ENCODE assay signal across 26 mouse cellular contexts in genomic region chr17:47328552-47329343, GRCm38 (mm10). TPM values are rescaled to one million over a fixed set of nuclear protein-coding genes. Genes with fewer than 3 reads are reported as not detected.
DNase-seq lines count a peak whose midpoint lies in the region; ATAC-seq and TF ChIP-seq lines count a peak whose summit lies in the region.
"Had no signal": no experiment of that assay in that cellular context is flagged by ENCODE, and none has a peak within 500 bp of the region (broad histone marks: within the 10 kb centered on the region; RNA-seq: fewer than 3 reads in every experiment).

No protein-coding gene starts in this region.

- H3K4me3 ChIP-seq in heart, postnatal 0 days (ENCODE audit: low read depth, low read length): no peak overlapping the region
- no peak overlapping the region for H3K4me3 ChIP-seq in kidney, postnatal 0 days (replicated peaks; ENCODE audit: low read depth, low read length)
- no peak overlapping the region for H3K4me3 ChIP-seq in stomach, postnatal 0 days (ENCODE audit: low read depth, low read length)
- H3K4me3 ChIP-seq: embryonic facial prominence, embryonic 13.5 days; erythroblast, embryonic 14.5 days; forebrain, embryonic 12.5 days; heart, embryonic 15.5 days; layer of hippocampus, adult 2 months; liver, embryonic 13.5 days; megakaryocyte, embryonic 14.5 days; midbrain, embryonic 13.5 days had no signal

- H3K9ac ChIP-seq in heart, postnatal 0 days (replicated peaks; ENCODE audit: low read depth, low read length): no peak overlapping the region
- no peak overlapping the region for H3K9ac ChIP-seq in kidney, postnatal 0 days (ENCODE audit: low read depth, low read length)
- no peak overlapping the region for H3K9ac ChIP-seq in stomach, postnatal 0 days (ENCODE audit: low read length)
- H3K9ac ChIP-seq: embryonic facial prominence, embryonic 13.5 days; forebrain, embryonic 12.5 days; heart, embryonic 15.5 days; hindbrain, embryonic 14.5 days; liver, embryonic 13.5 days; lung, embryonic 14.5 days; midbrain, embryonic 13.5 days had no signal

- intact Hi-C loops in heart, postnatal 25 days (cut with DNase I): no loop called here

- no peak overlapping the region for H3K4me2 ChIP-seq in heart, postnatal 0 days (ENCODE audit: low read depth, low read length)
- H3K4me2 ChIP-seq in kidney, postnatal 0 days (ENCODE audit: low read length): no peak overlapping the region
- H3K4me2 ChIP-seq in stomach, postnatal 0 days (replicated peaks; ENCODE audit: low read depth): no peak overlapping the region
- H3K4me2 ChIP-seq: embryonic facial prominence, embryonic 13.5 days; forebrain, embryonic 12.5 days; heart, embryonic 15.5 days; hindbrain, embryonic 14.5 days; liver, embryonic 13.5 days; lung, embryonic 14.5 days; midbrain, embryonic 13.5 days had no signal

- no peaks in the 10 kb centered on the region for H3K4me1 ChIP-seq in heart, postnatal 0 days (ENCODE audit: control insufficient read depth, insufficient read depth)
- no peaks in the 10 kb centered on the region for H3K4me1 ChIP-seq in kidney, postnatal 0 days (replicated peaks; ENCODE audit: insufficient read depth, low read length)
- no peaks in the 10 kb centered on the region for H3K4me1 ChIP-seq in stomach, postnatal 0 days (replicated peaks; ENCODE audit: control insufficient read depth, insufficient read depth)

- H3K27me3 ChIP-seq in heart, postnatal 0 days (ENCODE audit: control insufficient read depth, insufficient read depth, low read length): no peaks in the 10 kb centered on the region
- H3K27me3 ChIP-seq in kidney, postnatal 0 days (ENCODE audit: insufficient read depth, low read length): no peaks in the 10 kb centered on the region
- H3K27me3 ChIP-seq in stomach, postnatal 0 days (ENCODE audit: control insufficient read depth, insufficient read depth, low read length): no peaks in the 10 kb centered on the region
- H3K27me3 ChIP-seq: embryonic facial prominence, embryonic 13.5 days; heart, embryonic 15.5 days; liver, embryonic 13.5 days; megakaryocyte, embryonic 14.5 days; midbrain, embryonic 13.5 days had no signal

- peaks cover 49% of the 10 kb centered on the region for H3K36me3 ChIP-seq in heart, postnatal 0 days (replicated peaks; ENCODE audit: control insufficient read depth, insufficient read depth, low read length)
- peaks cover 21% of the 10 kb centered on the region for H3K36me3 ChIP-seq in kidney, postnatal 0 days (ENCODE audit: insufficient read depth, low read length)
- peaks cover 18% of the 10 kb centered on the region; the same call in 1 of the 2 replicates for H3K36me3 ChIP-seq in stomach, postnatal 0 days (ENCODE audit: control insufficient read depth, insufficient read depth, low read length)
- H3K36me3 ChIP-seq: liver, embryonic 13.5 days had no signal

- DNase-seq in heart, postnatal 0 days (ENCODE audit: low spot score): no peak
- no peak for DNase-seq in heart, postnatal 25 days (ENCODE audit: low spot score)
- peak; percentile 66 for DNase-seq in kidney, postnatal 0 days (ENCODE audit: low spot score)
- no peak for DNase-seq in kidney, adult 9 months
- DNase-seq in ZHBTc4 (ENCODE audit: low read depth, low spot score): peak; percentile 16
- no peak for DNase-seq in stomach, postnatal 0 days (ENCODE audit: low spot score)
- no peak for DNase-seq in thymus, postnatal 36 days
- DNase-seq: adrenal gland, adult 8-10 months; cerebellum, adult 2 months; cerebellum, postnatal 36 days; gastrocnemius, postnatal 25 days; layer of hippocampus, postnatal 36 days; liver, embryonic 13.5 days; thymus, adult 2 months had no signal

- H3K27ac ChIP-seq in heart, postnatal 0 days (ENCODE audit: low read depth): no peak overlapping the region
- H3K27ac ChIP-seq in kidney, postnatal 0 days: no peak overlapping the region
- no peak overlapping the region for H3K27ac ChIP-seq in stomach, postnatal 0 days (replicated peaks)
- H3K27ac ChIP-seq: embryonic facial prominence, embryonic 13.5 days; forebrain, embryonic 12.5 days; heart, embryonic 15.5 days; hindbrain, embryonic 14.5 days; layer of hippocampus, adult 2 months; liver, embryonic 13.5 days; midbrain, embryonic 13.5 days had no signal

- no peaks in the 10 kb centered on the region for H3K9me3 ChIP-seq in heart, postnatal 0 days (replicated peaks; ENCODE audit: control insufficient read depth, low read length)
- H3K9me3 ChIP-seq in kidney, postnatal 0 days (replicated peaks; ENCODE audit: low read length): no peaks in the 10 kb centered on the region
- H3K9me3 ChIP-seq in stomach, postnatal 0 days (ENCODE audit: control insufficient read depth, low read length): no peaks in the 10 kb centered on the region
- H3K9me3 ChIP-seq: embryonic facial prominence, embryonic 13.5 days; forebrain, embryonic 12.5 days; heart, embryonic 15.5 days; liver, embryonic 13.5 days; megakaryocyte, embryonic 14.5 days; midbrain, embryonic 13.5 days had no signal

- TF ChIP-seq CTCF in heart, postnatal 0 days (IDR thresholded peaks at IDR 0.05; ENCODE audit: low read depth): no peak
- TF ChIP-seq CTCF in kidney, postnatal 0 days (IDR thresholded peaks at IDR 0.05; ENCODE audit: low read depth): no peak
- no peak for TF ChIP-seq CTCF in stomach, postnatal 0 days (IDR thresholded peaks at IDR 0.05; ENCODE audit: low read depth)

- 77% methylated on average over 26 of the region's 26 CpGs for WGBS in heart, postnatal 0 days
- WGBS in kidney, postnatal 0 days: 79% methylated on average over 26 of the region's 26 CpGs
- WGBS in stomach, postnatal 0 days: 67% methylated on average over 26 of the region's 26 CpGs

- peak; percentile 22; the same call in 1 of the 2 replicates for ATAC-seq in heart, postnatal 0 days (ENCODE audit: insufficient read depth, low read depth)
- ATAC-seq in kidney, postnatal 0 days (replicated peaks; ENCODE audit: low FRiP score, low read depth): 0 out of 2 replicates have a peak, but pooled peaks have one; percentile 47
- ATAC-seq in stomach, postnatal 0 days (ENCODE audit: low FRiP score, low TSS enrichment): peak; percentile 46; the same call in 1 of the 2 replicates
- ATAC-seq: CD4-positive, CD25-positive, alpha-beta regulatory T cell, adult 4 months; inflammation-experienced regulatory T-cells, adult 6 months; midbrain, embryonic 13.5 days had no signal

- no peak for TF ChIP-seq EP300 in heart, postnatal 0 days (IDR thresholded peaks at IDR 0.05; ENCODE audit: low read depth)
- no peak for TF ChIP-seq EP300 in stomach, postnatal 0 days (optimal IDR thresholded peaks at IDR 0.05)

RNA-seq across cellular contexts. Expression of gene Mrps10, which starts 39.9 kb away (rescaled TPM):
- 28.5 and 34.9 TPM in 2 replicates for total RNA-seq in heart, postnatal 0 days (2014; rRNA removed; ENCODE audit: low replicate concordance)
- 81.7 and 87.3 TPM in 2 replicates for polyA plus RNA-seq in heart, postnatal 0 days (2015; fragmentation: Nextera tagmentation; extraction: Ambion mirVana)
- total RNA-seq in heart, postnatal 25 days (2021): 10 to 100 TPM; 19.7 to 20.4 TPM
- polyA plus RNA-seq in kidney, postnatal 0 days (2015; fragmentation: Nextera tagmentation; extraction: Ambion mirVana): 84.4 and 86.9 TPM in 2 replicates
- 58.6 and 59.5 TPM in 2 replicates for polyA plus RNA-seq in stomach, postnatal 0 days (2015; fragmentation: Nextera tagmentation; extraction: Ambion mirVana)

RNA-seq across cellular contexts. Expression of gene Guca1b, which starts 56.4 kb away (rescaled TPM):
- total RNA-seq in heart, postnatal 0 days (2014; rRNA removed; ENCODE audit: low replicate concordance): not detected in 2 replicates
- polyA plus RNA-seq in heart, postnatal 0 days (2015; fragmentation: Nextera tagmentation; extraction: Ambion mirVana): 0.32 and 0.38 TPM in 2 replicates
- total RNA-seq in heart, postnatal 25 days (2021): under 1 TPM; 0.36 to 0.65 TPM
- polyA plus RNA-seq in kidney, postnatal 0 days (2015; fragmentation: Nextera tagmentation; extraction: Ambion mirVana): 6.0 and 6.3 TPM in 2 replicates
- 0.17 and 0.22 TPM in 2 replicates for polyA plus RNA-seq in stomach, postnatal 0 days (2015; fragmentation: Nextera tagmentation; extraction: Ambion mirVana)
- total RNA-seq: ES-E14 had no signal
- polyA plus RNA-seq: erythroblast, embryonic 14.5 days had no signal

Comparison
In these comparisons a context has a peak if more than half of its experiments do, and no peak if none do; other contexts are left out.
1. DNase-seq: peak in kidney, postnatal 0 days (single experiment) and ZHBTc4 (single experiment); none in heart, postnatal 0 days (single experiment), heart, postnatal 25 days (single experiment), kidney, adult 9 months (single experiment), stomach, postnatal 0 days (single experiment) and thymus, postnatal 36 days (0 of 2).
2. Peak in every context shown above with its lines, with median percentiles within 50 percentile points of each other: ATAC-seq.